Mouse (Mus musculus): Measurements from ENCODE around the gene Aqp8. TPM values are rescaled to one million over a fixed set of nuclear protein-coding genes. Genes with fewer than 3 reads are reported as not detected.

The Aqp8 gene
- polyA plus RNA-seq, 1 experiment from 2014 or later: not detected

DNA sequence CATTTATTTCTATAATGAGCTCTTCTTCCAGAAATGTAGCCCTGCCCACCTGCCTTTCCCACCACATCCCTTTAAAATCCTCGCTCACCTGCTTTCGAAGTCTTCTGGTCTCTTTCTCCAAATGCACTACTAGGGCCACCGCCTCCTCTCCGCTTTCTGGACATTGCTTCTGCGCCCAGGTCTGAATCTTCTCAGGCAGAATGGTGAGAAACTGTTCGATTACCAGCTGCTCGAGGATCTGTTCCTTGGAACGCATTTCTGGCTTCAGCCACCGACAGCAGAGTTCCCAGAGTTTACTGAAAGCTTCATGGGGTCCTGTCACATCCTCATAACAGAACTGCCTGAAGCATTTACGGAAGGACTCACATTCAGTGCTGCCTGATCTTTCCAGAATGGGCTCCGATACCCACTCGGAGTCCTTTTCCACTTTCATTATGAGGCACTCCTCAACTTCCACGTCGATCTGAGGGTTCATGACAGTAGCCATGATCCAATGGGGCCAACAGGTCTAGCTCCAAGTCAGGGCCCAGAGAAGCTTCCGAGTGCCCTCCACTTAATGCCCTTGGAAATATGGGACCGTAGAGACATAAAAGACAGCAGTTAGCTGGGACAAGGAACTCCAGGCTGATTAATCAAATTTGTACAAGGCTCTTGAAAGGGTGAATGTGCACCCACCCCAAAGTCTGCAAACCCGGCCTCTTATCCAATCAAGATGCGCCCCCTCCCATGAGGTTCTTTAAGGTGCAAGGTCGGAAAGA lies 37.6 kb downstream of the Aqp8 start:
- H3K4me2 ChIP-seq (replicated peaks): peak overlapping the region; percentile 90
- peak overlapping the region; percentile 78 for H3K9ac ChIP-seq
- peak overlapping the region; percentile 61 for H3K4me3 ChIP-seq
- peaks cover 13% of the 10 kb centered on the region for H3K4me1 ChIP-seq
- peaks cover 14% of the 10 kb centered on the region for H3K36me3 ChIP-seq
- no peak overlapping the region for H3K27ac ChIP-seq
- H3K27me3 ChIP-seq: no peaks in the 10 kb centered on the region
- no peak for ATAC-seq (ENCODE audit: low FRiP score, low read depth)
- 41% methylated on average over 19 of the region's 19 CpGs for WGBS
- H3K9me3 ChIP-seq: no peaks in the 10 kb centered on the region

DNA sequence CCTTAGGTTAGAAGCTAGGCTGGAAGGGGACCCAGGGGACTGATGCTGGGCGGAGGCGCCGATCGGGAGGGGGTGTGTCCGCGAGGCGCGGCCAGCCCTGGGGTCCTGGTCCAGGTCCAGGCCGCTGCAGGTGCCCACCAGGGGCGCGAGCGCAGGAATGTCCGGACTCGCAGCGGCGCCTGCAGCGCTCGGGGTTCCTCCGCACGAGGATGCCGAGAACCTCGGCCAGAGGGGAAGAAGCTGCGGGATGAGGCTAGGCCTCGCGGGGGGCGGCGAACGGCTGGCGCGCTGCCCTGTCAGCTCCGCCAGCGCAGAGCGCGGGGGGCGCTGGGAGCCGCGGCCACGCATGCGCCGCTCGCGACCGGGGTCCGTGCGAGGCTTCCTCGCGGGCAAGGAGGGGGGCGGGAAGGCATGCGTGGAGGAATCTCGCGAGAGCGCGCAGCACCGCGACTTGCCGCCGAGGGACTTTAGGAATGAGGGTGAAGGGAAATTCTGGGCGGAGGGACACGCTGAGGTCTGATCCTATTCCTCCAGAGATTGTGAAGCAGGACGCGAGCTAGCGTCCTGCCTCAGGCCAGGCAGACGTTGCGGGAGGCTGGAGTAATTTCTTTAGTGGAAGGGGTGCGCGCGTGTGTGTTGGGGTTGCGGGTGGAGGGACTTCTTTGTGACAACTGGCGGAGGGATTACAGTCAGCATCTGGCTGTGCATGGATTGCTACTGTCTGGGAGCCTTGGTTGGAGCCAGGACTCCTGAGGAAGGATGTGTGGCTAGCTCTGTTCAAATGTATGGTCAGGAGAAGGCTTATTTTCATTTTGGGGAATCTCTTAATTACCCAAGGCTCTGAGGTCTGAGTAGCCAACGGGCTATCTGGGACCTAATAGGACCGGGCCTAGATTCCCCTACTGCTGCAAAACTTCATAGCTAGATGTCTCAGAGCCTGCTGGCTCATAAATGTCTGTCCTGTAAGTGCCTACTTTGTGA lies 38.4 kb downstream of the Aqp8 start, which contains the start of gene Zkscan2:
Zkscan2 (minus strand) TSS at position 211 of the 981 bp plus-strand sequence.
- Histone ChIP-seq H3K27ac (peak within 1 kb of the TSS; percentile 52; the same call in 1 of the 2 replicates), H3K27me3 (no peaks in the 10 kb centered on the region), H3K4me1 (peaks cover 13% of the 10 kb centered on the region), H3K36me3 (peaks cover 9% of the 10 kb centered on the region), H3K9me3 (no peaks in the 10 kb centered on the region), H3K4me2 (replicated peaks) (peak within 1 kb of the TSS; percentile 90), H3K4me3 (peak within 1 kb of the TSS; percentile 61), H3K9ac (peak within 1 kb of the TSS; percentile 78)
- WGBS: 2% methylated on average over 67 of the region's 71 CpGs
- ATAC-seq (ENCODE audit: low FRiP score, low read depth): peak; percentile 91

DNA sequence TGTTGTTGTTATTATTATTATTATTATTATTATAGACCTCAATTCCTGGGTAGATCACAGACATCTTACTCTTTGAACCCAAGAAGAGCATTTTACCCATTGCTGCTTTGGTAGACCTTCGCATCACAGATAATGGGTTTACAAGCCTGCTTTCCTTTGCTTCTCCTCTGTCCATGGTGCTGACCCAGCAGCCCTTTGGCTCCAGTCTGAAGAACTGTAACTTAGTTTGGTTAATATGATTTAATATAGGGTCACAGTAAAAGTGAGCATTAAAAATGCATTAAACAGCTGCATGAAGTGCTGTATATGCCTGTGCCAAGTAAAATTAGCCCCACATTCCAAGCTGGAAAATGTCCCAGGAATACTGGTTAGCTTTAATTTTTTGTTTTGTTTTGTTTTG lies 41.3 kb downstream of the Aqp8 start:
- no peak overlapping the region for H3K9ac ChIP-seq
- H3K4me3 ChIP-seq: no peak overlapping the region
- no peaks in the 10 kb centered on the region for H3K27me3 ChIP-seq
- no peak overlapping the region for H3K4me2 ChIP-seq (replicated peaks)
- peaks cover 14% of the 10 kb centered on the region; the same call in 1 of the 2 replicates for H3K9me3 ChIP-seq
- WGBS: 14% methylated on average over 1 of the region's 1 CpGs
- H3K36me3 ChIP-seq: no peaks in the 10 kb centered on the region
- no peak for ATAC-seq (ENCODE audit: low FRiP score, low read depth)
- H3K27ac ChIP-seq: no peak overlapping the region
- H3K4me1 ChIP-seq: peaks cover 13% of the 10 kb centered on the region

DNA sequence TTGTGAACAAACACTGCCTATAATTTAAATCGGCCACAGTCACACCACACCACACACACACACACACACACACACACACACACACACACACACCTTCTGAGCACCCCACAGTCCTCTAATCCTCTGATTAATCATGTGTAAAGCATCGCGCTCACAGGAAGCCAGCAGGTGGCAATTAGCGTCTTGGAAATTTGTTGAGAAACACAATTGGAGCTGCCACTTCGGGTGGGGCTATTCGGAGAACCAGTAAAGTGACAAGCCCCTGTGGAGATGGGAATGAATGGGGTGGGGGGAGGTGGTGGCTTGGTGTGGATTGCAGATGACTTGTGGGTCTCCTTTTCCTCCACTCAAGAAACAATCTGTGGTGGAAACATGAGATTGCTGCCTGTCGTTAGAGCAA lies 45.9 kb downstream of the Aqp8 start:
- H3K4me1 ChIP-seq: no peaks in the 10 kb centered on the region
- H3K4me3 ChIP-seq: no peak overlapping the region
- H3K9me3 ChIP-seq: peaks cover 15% of the 10 kb centered on the region; the same call in 1 of the 2 replicates
- H3K36me3 ChIP-seq: no peaks in the 10 kb centered on the region
- no peaks in the 10 kb centered on the region for H3K27me3 ChIP-seq
- no peak overlapping the region for H3K9ac ChIP-seq
- ATAC-seq (ENCODE audit: low FRiP score, low read depth): no peak
- 54% methylated on average over 7 of the region's 7 CpGs for WGBS
- no peak overlapping the region for H3K27ac ChIP-seq
- no peak overlapping the region for H3K4me2 ChIP-seq (replicated peaks)

Other genes with a start within 250 kb of the Aqp8 start
- gene Slc5a11, start 247.5 kb upstream of the Aqp8 start, polyA plus RNA-seq (2015; fragmentation: Nextera tagmentation; extraction: Ambion mirVana): 0.37 and 0.50 TPM in 2 replicates
- gene Lcmt1, start 92.5 kb upstream of the Aqp8 start, polyA plus RNA-seq (2015; fragmentation: Nextera tagmentation; extraction: Ambion mirVana): 45.9 and 46.4 TPM in 2 replicates
- 20.9 and 23.2 TPM in 2 replicates for gene Arhgap17, start 92.4 kb upstream of the Aqp8 start, polyA plus RNA-seq (2015; fragmentation: Nextera tagmentation; extraction: Ambion mirVana)
- gene Zkscan2, start 38.2 kb downstream of the Aqp8 start, polyA plus RNA-seq (2015; fragmentation: Nextera tagmentation; extraction: Ambion mirVana): 4.5 and 4.9 TPM in 2 replicates

Data from limb, embryonic 13.5 days (tissue).